Mouse (Mus musculus): ENCODE measurements around the gene Rtp3.

- TF ChIP-seq CTCF (IDR thresholded peaks at IDR 0.05) (no peak), EP300 (IDR thresholded peaks at IDR 0.05) (no peak)
These were observed 30.7 kb downstream of the Rtp3 start for GRCm38 (mm10) chr9:110959669-110960068.

All from lung, postnatal 0 days (tissue).